Mouse (Mus musculus) forebrain, embryonic 14.5 days (tissue): ENCODE results near the gene Egfl8. TPM values are rescaled to one million over a fixed set of nuclear protein-coding genes. Genes with fewer than 3 reads are reported as not detected.

Experiments used
- ATAC-seq: fragments of 200-750 bp; cut with Nextera tagmentation; 2 replicates; pipeline ENCODE4 v1.8.0; 2017; ENCODE audit warnings: mild to moderate bottlenecking, moderate library complexity
- DNase-seq: peaks from one replicate; pipeline ENCODE4 v3.0.0-alpha.2; 2015; ENCODE audit warnings: low spot score
- H3K27ac ChIP-seq: fragments of 300-500 bp; sonication (generic); 2 replicates; pipeline ENCODE4 v1.5.1; 2014; ENCODE audit warnings: low read depth, mild to moderate bottlenecking, control low read depth, low read length, moderate library complexity
- H3K27me3 ChIP-seq: fragments of 300-500 bp; sonication (generic); replicated peaks from 2 replicates; pipeline ENCODE4 v1.6.1; 2014; ENCODE audit warnings: low read length, control low read depth, mixed read lengths; ENCODE audit not compliant: control insufficient read depth, insufficient read depth
- H3K36me3 ChIP-seq: fragments of 300-500 bp; sonication (generic); 2 replicates; pipeline ENCODE4 v1.6.1; 2014; ENCODE audit warnings: low read length, control low read depth; ENCODE audit not compliant: control insufficient read depth, insufficient read depth
- H3K4me1 ChIP-seq: fragments of 300-500 bp; sonication (generic); 2 replicates; pipeline ENCODE4 v1.6.1; 2014; ENCODE audit warnings: antibody characterized with exemption, low read length, control low read depth; ENCODE audit not compliant: control insufficient read depth, insufficient read depth
- H3K4me2 ChIP-seq: fragments of 300-500 bp; sonication (generic); 2 replicates; pipeline ENCODE4 v1.6.1; 2014; ENCODE audit warnings: mild to moderate bottlenecking, control low read depth, low read length
- H3K4me3 ChIP-seq: fragments of 300-500 bp; sonication (generic); 2 replicates; pipeline ENCODE4 v1.5.1; 2014; ENCODE audit warnings: low read depth, low read length, control low read depth
- H3K9ac ChIP-seq: fragments of 300-500 bp; sonication (generic); 2 replicates; pipeline ENCODE4 v1.6.1; 2014; ENCODE audit warnings: mild to moderate bottlenecking, low read length, control low read depth, moderate library complexity
- H3K9me3 ChIP-seq: fragments of 300-500 bp; sonication (generic); replicated peaks from 2 replicates; pipeline ENCODE4 v1.6.1; 2016; ENCODE audit warnings: low read length, control low read depth, mixed read lengths; ENCODE audit not compliant: control insufficient read depth
- WGBS: fragments of 180-500 bp; shearing (Covaris S2); extraction: QIAGEN DNeasy Blood & Tissue Kit; methylation state at CpG from one replicate; pipeline ENCODE4 v1.1.7; 2014; 5-methylcytosine and 5-hydroxymethylcytosine counted together
- polyA plus RNA-seq: library from polyadenylated mRNA; unstranded; fragments of >200 nt; fragmentation: Nextera tagmentation; extraction: Ambion mirVana; gene quantifications from 2 replicates; pipeline ENCODE4 v1.2.1, GENCODE M21; 2014

Gene Egfl8
- polyA plus RNA-seq, 1 experiment from 2014 or later = 7.6 TPM

GRCm38 (mm10) chr17:34635671-34636070, 19.9 kb upstream of the Egfl8 start:
- Histone ChIP-seq H3K9me3 (no peaks in the 10 kb centered on the region), H3K27me3 (peaks cover 15% of the 10 kb centered on the region), H3K27ac (no peak overlapping the region), H3K9ac (no peak overlapping the region), H3K36me3 (no peaks in the 10 kb centered on the region), H3K4me1 (peaks cover 13% of the 10 kb centered on the region), H3K4me3 (no peak overlapping the region), H3K4me2 (no peak overlapping the region)
- 82% methylated on average over 2 of the region's 2 CpGs for WGBS
- DNase-seq (no peak), ATAC-seq (no peak)

DNA sequence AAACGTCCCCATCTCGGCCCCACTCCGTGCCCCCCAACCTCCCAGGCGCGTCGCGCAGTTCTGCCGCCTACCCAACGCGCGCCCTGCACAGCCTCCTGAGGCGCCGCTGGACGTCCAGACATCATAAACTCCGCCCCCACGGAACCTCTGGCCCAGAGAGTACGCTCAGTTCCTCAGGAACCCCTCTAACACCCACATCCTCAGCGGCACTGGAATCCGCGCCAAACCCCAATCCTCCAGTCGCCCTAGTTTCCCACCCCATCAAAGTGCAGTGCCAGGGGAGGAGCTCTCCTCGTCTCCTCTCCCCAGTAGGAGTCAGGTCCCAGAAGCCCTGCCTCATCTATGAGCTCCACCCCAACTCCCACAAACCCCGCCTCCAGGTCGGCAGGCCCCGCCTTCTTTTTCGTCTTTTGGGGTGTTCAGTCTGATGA, 16.5 kb upstream of the Egfl8 start:
- H3K4me1 ChIP-seq = peaks cover 34% of the 10 kb centered on the region
- peaks cover 20% of the 10 kb centered on the region for H3K27me3 ChIP-seq
- peak overlapping the region; percentile 87 for H3K4me2 ChIP-seq
- DNase-seq (peak; percentile 60), ATAC-seq (peak; percentile 18; the same call in 1 of the 2 replicates)
- H3K9me3 ChIP-seq = no peaks in the 10 kb centered on the region
- peak overlapping the region; percentile 41 for H3K9ac ChIP-seq
- no peak overlapping the region for H3K27ac ChIP-seq
- under 1% methylated on average over 26 of the region's 26 CpGs for WGBS
- no peaks in the 10 kb centered on the region for H3K36me3 ChIP-seq
- peak overlapping the region; percentile 25 for H3K4me3 ChIP-seq

DNA sequence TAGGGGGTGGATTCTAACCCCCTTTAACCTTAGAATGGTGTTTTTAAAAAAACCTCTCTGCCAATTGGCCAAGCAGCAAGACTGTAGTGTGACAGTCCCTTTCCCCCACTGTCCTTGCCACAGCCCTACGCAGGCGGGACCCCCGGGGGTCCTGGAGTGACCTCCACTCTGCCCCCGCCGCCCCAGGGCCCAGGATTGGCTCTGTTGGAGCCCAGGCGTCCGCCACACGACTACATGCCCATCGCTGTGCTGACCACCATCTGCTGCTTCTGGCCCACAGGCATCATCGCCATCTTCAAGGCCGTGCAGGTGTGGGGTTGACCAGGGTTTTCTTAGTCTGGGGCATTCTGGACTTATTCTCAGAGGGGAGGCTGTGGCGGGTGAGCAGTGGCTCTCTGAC, 15.9 kb upstream of the Egfl8 start:
- H3K9me3 ChIP-seq = no peaks in the 10 kb centered on the region
- no peak for DNase-seq
- peak overlapping the region; percentile 25 for H3K4me3 ChIP-seq
- ATAC-seq = no peak
- WGBS = 8% methylated on average over 12 of the region's 12 CpGs
- H3K36me3 ChIP-seq = no peaks in the 10 kb centered on the region
- peaks cover 34% of the 10 kb centered on the region for H3K4me1 ChIP-seq
- H3K27ac ChIP-seq = no peak overlapping the region
- H3K27me3 ChIP-seq = peaks cover 20% of the 10 kb centered on the region
- H3K9ac ChIP-seq = peak overlapping the region; percentile 41
- peak overlapping the region; percentile 87 for H3K4me2 ChIP-seq

- H3K4me3 ChIP-seq = peak overlapping the region; percentile 71
- H3K27me3 ChIP-seq = peaks cover 20% of the 10 kb centered on the region
- ATAC-seq (no peak), DNase-seq (no peak)
- H3K27ac ChIP-seq = no peak overlapping the region
- H3K36me3 ChIP-seq = no peaks in the 10 kb centered on the region
- H3K9me3 ChIP-seq = no peaks in the 10 kb centered on the region
- WGBS = 4% methylated on average over 45 of the region's 48 CpGs
- peaks cover 40% of the 10 kb centered on the region for H3K4me1 ChIP-seq
- H3K9ac ChIP-seq = peak overlapping the region; percentile 52
- peak overlapping the region; percentile 87 for H3K4me2 ChIP-seq
These were observed 15.1 kb upstream of the Egfl8 start for GRCm38 (mm10) chr17:34630761-34631301.

GRCm38 (mm10) chr17:34629796-34630603, 14.2 kb upstream of the Egfl8 start:
- DNase-seq (no peak), ATAC-seq (no peak)
- Histone ChIP-seq H3K27me3 (peaks cover 20% of the 10 kb centered on the region), H3K4me3 (peak overlapping the region; percentile 71), H3K9ac (peak overlapping the region; percentile 52), H3K4me2 (peak overlapping the region; percentile 87), H3K27ac (peak overlapping the region; percentile 9; the same call in 1 of the 2 replicates), H3K36me3 (peaks cover 5% of the 10 kb centered on the region), H3K4me1 (peaks cover 40% of the 10 kb centered on the region), H3K9me3 (no peaks in the 10 kb centered on the region)
- WGBS = 21% methylated on average over 12 of the region's 12 CpGs

GRCm38 (mm10) chr17:34629221-34629751, 13.5 kb upstream of the Egfl8 start, which contains the start of gene Prrt1:
Gene Prrt1 (plus strand): TSS chr17:34629533.
- H3K27me3 ChIP-seq = peaks cover 20% of the 10 kb centered on the region
- peak within 1 kb of the TSS; percentile 87 for H3K4me2 ChIP-seq
- H3K36me3 ChIP-seq = peaks cover 5% of the 10 kb centered on the region
- H3K9me3 ChIP-seq = no peaks in the 10 kb centered on the region
- peak within 1 kb of the TSS; percentile 71 for H3K4me3 ChIP-seq
- peak within 1 kb of the TSS; percentile 76 for H3K9ac ChIP-seq
- peak within 1 kb of the TSS; percentile 91 for H3K27ac ChIP-seq
- ATAC-seq = peak; percentile 35; the same call in 1 of the 2 replicates
- 1% methylated on average over 16 of the region's 16 CpGs for WGBS
- DNase-seq = peak; percentile 90
- peaks cover 40% of the 10 kb centered on the region for H3K4me1 ChIP-seq

GRCm38 (mm10) chr17:34628644-34628967, 12.8 kb upstream of the Egfl8 start:
- Histone ChIP-seq H3K27me3 (peaks cover 20% of the 10 kb centered on the region), H3K9ac (peak overlapping the region; percentile 76), H3K4me3 (peak overlapping the region; percentile 71), H3K4me2 (peak overlapping the region; percentile 87), H3K27ac (peak overlapping the region; percentile 91; the same call in 1 of the 2 replicates), H3K9me3 (no peaks in the 10 kb centered on the region), H3K4me1 (peaks cover 40% of the 10 kb centered on the region), H3K36me3 (peaks cover 11% of the 10 kb centered on the region)
- WGBS = 21% methylated on average over 5 of the region's 5 CpGs
- DNase-seq = no peak
- no peak for ATAC-seq

GRCm38 (mm10) chr17:34627943-34628643, 12.3 kb upstream of the Egfl8 start, which contains the start of gene Ppt2:
Gene Ppt2 (minus strand): TSS chr17:34628510.
- Histone ChIP-seq H3K4me2 (peak within 1 kb of the TSS; percentile 87), H3K27me3 (peaks cover 20% of the 10 kb centered on the region), H3K9ac (peak within 1 kb of the TSS; percentile 76), H3K4me3 (peak within 1 kb of the TSS; percentile 71), H3K27ac (peak within 1 kb of the TSS; percentile 91), H3K36me3 (peaks cover 14% of the 10 kb centered on the region), H3K4me1 (peaks cover 40% of the 10 kb centered on the region), H3K9me3 (no peaks in the 10 kb centered on the region)
- DNase-seq = peak; percentile 36
- 8% methylated on average over 29 of the region's 29 CpGs for WGBS
- peak; percentile 0; the same call in 1 of the 2 replicates for ATAC-seq
